Mouse (Mus musculus): ENCODE measurements at regions not wholly inside any gene's neighbourhood (a gene's known extent, or its start where the extent isn't known, plus 50 kb on each side); places are given as distances from the start of the nearest gene placed in this dataset.

DNA sequence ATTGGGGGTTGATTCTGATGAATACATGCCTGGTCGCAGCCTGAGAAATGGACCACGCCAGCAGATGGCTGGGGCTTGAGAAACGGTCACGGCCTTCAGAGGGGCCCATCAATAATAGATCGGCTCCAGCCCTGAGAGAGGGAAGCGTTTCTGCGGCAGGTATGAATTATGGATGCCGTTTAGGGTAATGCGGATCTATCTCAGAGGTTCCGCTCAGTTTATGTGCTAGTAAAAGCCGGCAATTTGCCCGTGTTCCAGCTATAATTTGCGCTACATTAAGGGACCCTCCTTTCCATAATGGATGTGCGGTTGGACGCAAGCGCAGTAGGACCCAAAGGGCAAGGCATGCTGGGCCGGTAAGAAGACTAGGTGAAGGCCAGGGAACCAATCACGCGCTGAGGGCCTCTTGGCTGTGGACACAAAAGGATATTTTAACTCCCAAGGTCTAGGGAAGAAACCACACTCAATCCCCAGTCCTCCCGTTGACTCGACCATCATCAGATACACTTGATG is 132.1 kb upstream of the Hs3st2 start:
- no peak for TF ChIP-seq CTCF (IDR thresholded peaks at IDR 0.05; ENCODE audit: low read depth)
- no peak for TF ChIP-seq EP300 (IDR thresholded peaks at IDR 0.05; ENCODE audit: low read depth)
